Mouse (Mus musculus): ENCODE data around the gene Fam43a.

Fam43a gene

DNA sequence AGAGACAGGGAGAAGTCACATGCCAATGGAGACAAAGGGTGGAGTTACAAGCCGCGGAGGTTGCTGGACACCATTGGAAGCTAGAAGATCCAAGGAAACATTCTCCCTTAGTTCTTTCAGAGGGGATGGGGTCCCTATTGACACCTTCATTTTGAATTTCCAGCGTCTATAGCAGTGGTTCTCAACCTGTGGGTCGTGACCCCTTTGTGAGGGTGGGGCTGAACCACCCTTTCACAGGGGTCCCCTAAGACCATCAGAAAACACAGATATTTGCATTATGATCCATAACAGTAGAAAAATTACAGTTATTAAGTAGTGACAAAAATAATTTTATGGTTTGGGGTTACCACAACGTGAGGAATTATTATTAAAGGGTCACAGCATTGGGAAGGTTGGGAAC, 30.0 kb downstream of the Fam43a start:
- DNase-seq: no peak

DNA sequence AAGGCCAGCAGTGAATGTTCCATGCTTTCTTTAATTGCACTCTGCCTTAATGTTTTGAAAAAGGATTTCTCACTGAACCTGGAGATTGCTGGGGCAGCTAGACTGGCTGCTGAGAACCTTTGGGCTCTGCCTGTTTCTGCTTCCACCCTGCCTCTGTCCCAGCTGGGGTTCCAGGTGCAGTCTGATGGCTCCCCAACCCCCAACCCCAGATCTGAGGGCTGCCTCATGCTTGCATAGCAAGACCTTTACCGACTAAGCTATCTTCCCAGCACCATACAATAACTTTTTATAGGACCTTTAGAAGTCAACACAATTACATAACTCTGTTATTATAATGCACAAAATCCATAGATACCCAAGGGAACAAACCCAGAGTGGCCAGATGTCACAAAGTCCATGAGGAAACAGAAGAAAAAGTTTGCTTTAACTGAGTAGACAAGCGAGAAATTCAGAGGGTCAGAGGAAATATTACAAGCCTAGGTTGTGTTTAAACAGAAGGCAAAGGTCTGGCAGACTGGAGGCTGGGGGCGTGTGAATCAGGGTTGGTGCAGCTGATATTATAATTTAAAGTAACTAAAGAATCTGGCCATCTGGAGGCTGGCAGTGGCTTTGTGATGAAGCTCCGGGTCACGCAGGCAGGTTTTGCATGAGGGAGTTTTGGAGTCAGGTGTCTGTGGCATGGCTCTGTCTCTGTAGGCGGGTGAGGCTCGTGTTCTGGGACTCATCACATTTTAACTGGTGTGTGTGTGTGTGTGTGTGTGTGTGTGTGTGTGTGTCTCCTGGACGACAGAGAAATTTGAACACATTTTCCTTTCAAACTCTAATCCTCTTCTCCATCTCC, 34.6 kb downstream of the Fam43a start:
- no peak for DNase-seq

DNA sequence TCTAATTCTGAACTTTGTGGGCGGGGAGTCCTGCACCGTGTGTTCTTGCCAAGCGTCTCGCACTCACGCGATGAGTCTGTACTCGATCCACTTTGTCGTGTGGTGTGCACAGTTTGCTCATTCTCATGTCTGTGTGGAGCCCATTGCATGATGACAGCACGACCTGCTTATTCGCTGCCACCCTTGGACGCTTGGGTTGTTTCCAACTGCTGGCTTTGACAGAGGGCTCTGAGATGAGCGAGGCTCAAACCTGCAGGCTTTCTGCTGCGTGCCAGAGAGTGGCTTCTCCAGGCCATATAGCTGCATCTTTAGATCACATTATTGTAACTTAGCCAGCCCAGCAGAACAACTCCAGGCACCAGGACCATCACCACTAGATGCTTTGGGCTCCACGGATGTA, 39.1 kb downstream of the Fam43a start:
- DNase-seq: no peak

DNA sequence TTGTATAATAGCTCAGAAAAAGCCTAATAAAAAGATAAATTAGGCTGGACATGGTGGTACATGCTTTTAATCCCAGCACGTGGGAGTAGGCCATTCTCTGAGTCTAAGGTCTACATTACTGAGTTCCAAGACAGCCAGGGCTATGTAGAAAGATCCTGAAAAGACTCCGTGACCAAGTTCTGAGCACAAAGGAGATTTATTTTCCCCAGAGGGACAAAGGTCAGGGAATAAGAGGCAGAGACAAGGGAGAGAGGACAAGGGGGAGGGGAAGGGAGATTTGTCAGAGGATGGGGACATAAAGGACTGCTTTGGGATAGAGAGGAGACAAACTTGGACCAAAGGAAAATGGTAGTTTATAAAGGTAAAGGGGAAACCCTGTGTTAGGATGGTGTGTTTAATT, 41.1 kb downstream of the Fam43a start:
- DNase-seq: no peak

DNA sequence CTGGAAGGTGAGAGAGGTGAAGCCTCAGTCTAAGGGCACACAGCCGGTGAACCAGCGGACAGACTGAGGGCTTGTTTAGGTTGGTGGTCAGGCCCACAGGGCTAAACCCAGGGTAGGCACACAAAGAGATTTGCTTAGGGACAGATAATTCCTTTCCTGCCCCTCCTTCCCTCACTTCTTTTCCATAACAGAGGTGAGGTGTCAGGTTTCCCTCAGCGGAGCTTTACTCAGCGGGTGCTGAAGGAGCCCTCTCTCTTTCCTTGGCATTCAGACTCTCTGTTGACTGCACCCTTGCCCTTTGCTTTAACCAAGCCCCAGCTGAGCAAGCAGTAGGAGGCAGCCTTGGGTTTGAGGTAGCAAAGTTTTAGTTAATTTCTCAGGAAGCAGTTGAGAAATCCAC, 41.9 kb downstream of the Fam43a start:
- no peak for DNase-seq

DNA sequence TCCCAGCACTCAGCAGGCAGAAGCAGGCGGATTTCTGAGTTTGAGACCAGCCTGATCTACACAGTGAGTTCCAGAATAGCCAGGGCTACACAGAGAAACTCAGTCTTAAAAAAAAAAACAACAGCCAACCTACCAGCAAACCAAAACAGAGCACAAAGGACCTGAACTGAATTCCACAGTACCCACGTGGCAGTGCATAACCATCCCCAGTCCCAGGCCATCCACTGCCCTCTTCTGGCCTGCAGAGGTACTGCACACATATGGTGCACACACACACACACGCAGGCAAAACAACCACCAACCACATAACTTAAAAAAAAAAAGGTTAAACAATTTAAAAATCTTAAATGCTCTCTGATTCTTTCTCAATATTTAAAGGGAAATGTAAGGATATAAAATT, 42.7 kb downstream of the Fam43a start:
- DNase-seq: no peak

DNA sequence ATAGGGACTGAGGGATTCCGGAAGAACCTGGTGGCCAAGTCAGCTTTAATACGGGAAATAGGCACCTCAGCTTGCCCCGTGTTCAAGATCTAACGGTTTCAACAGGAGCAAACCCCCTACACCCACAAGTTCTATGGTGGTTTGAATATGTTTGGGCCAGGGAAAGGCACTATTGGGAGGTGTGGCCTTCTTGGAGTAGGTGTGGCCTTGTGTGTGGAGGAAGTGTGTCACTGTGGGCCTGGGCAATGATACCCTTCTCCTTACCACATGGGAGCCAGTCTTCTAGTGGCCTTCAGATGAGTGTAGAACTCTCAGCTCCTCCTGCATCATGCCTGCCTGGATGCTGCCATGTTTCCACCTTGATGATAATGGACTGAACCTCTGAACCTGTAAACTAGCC, 45.5 kb downstream of the Fam43a start:
- DNase-seq: no peak

DNA sequence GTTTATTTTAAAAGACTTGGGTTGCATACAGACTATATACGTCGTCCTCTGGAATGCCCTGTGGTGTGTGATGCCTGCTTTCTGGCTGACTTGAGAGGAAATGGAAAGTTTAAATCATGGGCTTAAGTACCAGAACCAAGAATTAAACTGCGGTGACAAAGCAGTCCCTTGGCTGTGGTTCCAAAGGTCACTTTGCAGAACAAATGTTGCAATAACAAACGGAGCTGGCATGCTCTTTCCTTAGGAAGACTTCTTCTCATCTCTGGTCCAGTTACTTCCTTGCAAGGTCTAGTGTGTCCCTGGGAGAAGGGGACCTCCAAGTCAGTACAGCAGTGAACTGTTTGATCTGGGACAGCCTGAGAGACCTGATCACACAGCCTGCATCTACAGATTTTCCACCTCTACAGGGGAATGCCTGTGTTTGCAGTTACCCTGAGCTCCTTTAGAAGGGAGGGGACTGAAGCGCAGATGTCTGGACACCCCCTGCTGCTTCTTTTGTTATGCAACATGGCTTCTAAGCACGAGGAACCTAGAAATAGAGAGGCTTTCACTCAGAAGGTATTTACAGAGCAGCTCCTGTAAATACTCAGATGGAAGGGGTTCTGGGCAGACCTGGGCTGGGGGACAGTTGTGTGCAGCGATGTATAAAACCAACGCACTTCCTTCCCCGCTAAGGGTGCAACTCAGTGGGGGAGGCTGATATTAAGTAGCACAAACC, 46.5 kb downstream of the Fam43a start:
- no peak for DNase-seq

DNA sequence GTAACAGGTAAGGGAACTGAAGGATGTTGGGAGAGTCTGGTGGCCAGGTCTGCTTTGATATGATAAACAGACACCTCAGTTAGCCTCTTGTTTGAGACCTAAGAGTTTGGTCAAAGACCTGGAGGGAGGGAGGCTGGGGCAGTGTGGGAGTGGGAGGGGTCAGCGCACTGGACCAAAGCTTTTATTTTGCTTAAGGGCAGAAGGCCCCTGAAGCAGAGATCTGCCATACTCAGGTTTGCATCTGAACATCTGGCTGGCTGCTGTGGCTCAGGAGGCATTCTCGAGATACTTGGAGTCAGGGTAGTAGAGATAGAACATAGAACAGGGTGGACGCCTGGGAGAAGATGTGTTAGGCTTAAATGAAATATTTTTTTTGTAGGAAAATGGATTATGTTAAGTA, 47.3 kb downstream of the Fam43a start:
- DNase-seq: no peak

DNA sequence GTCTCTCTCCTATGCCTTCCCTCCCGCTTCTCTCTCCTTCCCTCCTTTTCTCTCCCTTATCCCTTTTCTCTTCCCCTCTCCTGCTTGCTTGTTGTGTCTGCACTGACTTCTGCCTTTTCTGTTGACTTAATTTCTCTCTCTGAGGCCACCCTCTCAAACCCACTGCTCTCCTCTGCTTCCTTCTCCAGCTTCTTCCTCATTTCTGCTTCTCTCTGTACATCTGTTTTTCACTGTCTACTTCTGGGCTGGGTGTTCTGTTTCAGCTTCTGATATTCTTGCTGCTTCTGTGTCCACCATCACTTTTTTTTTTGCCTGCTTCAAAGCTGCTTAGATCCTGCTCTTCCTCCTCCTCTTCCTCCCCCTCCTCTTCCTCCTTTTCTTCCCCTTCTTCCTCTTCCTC, 51.8 kb downstream of the Fam43a start:
- DNase-seq: no peak
